Mouse (Mus musculus): ENCODE measurements around the gene Nlgn3.

DNA sequence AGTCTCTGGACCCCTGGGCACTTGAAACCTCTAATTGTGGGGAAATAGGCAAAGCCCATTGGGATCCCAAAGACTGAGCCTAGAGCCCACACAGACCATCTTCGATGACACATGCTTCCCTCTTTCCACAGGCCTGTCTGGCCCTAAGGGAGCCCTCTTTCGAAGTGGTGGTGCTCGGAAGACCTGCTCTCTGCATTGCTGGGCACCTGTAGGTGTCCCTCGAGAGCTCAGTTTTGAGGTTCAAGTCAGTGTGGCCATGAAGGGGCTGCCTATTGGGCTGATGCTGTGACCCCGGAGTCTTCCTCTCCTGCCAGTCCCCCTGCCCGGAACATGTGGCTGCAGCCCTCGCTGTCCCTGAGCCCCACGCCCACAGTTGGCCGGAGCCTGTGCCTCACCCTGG is 2.7 kb downstream of the Nlgn3 start:
- TF ChIP-seq CTCF (IDR thresholded peaks at IDR 0.05; ENCODE audit: borderline replicate concordance, control insufficient read depth, extremely low read depth, insufficient read depth, low read length, poor library complexity), result no peak
- no peak for TF ChIP-seq POLR2A (IDR thresholded peaks at IDR 0.05; ENCODE audit: control insufficient read depth, extremely low read depth, insufficient read depth, low read length, poor library complexity)

Data from thymus, adult 2 months (tissue).